Mouse (Mus musculus) liver, embryonic 14.5 days (tissue): ENCODE results near the gene Oxnad1.

Source experiments
- CTCF ChIP-seq: IDR thresholded peaks from 2 replicates; pipeline ENCODE4 v1.5.1; 2016; ENCODE audit warnings: antibody characterized with exemption, low read depth, control low read depth
- EP300 ChIP-seq: IDR thresholded peaks from 2 replicates; pipeline ENCODE4 v1.6.1; 2016; ENCODE audit warnings: antibody characterized with exemption, low read depth

GRCm38 (mm10) chr14:32150872-32151271 is 65.7 kb downstream of the Oxnad1 start:
- peak; percentile 51 for TF ChIP-seq CTCF
- TF ChIP-seq EP300 = no peak
